Mouse (Mus musculus): Measurements from ENCODE around the gene Chmp6.
A peak's percentile ranks its signal among the peaks of the same experiment; 100 is the strongest.

Gene Chmp6

DNA sequence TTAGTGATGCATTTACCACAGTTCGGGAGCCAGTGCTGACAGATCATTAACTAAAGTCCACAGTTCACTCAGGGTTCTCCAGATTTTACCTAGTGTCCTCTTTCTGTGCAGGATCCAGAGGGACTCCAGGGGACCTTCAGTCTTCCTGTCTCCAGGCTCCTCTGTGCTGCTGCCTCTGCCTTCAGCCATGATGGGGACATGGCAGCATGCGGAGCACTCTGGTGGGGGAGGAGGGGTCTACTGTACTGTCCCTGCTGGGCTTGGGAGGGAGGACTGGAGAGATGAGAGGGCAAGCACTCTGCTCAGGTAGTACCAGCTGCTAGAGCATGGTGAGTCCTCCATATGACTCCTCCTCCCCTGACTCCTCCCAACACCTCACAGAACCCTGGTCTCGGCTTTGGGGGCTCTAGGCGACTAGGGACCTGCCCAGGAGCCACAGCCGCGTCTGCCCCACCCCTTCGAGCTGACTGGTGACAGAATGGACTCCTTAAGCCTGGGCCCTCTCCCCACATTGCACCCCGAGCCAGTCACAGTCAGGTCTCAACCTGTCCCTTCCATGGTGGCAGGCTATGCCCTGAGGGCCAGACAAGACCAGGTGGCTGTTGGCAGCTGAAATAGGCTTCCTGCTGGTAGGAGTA is 26.0 kb downstream of the Chmp6 start:
- DNase-seq: no peak

DNA sequence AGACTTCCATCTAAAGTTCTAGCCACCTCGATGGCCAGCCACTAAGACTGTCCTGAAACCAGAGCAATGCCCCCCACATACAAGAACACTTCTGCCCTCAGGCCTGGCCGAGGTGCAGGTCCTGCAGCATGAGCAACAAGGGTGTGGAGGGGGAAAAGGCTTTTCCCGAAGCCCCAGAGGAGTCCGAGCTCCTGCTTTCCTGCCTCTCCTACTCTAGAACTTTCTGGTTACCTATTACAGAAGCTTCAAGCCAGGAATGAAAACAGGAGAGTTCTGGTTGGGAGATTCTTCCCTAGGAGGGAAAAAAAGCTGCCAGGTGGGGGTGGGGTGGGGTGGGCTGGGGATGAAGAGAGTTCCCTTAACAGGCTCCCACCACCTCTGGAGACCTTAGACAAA is 26.5 kb downstream of the Chmp6 start:
- no peak for DNase-seq

DNA sequence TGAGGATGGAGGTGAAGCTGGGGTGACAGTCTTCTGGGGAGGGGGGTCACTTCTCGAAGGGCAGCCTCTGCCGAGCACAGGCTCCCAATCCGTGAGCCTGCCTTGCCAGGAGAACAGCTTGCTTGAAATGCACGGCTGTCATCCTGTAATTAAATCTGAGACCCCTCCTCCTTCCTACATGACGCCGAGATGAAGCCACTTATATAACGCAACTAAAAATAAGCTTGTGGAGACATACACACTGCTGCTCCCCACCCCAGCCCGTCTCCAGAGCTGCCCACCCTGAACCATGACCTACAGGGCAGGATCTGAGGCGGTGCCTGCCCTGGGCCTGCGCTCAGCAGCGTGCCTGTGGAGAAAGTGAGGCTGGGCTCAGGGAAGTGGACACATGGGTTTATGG is 26.9 kb downstream of the Chmp6 start:
- no peak for DNase-seq

DNA sequence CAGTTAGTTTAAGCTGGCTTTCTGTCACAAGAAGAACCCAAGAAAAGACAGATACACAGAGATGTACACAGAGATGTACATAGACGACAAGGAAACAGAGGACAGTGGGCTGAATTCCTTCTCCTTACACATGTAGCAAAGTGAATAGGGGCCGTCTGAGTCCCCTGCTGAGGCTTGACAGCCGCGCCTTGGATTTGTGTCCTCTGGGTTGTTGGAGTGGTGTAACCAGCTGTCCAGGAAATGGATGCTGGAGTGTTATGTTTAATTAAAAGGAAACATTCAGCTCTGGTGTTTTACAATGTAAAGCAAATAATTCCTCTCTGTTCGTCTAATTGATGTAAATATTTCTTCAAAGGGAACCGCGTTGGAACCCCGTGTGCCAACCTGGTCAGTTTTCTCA is 28.6 kb downstream of the Chmp6 start:
- DNase-seq: no peak

DNA sequence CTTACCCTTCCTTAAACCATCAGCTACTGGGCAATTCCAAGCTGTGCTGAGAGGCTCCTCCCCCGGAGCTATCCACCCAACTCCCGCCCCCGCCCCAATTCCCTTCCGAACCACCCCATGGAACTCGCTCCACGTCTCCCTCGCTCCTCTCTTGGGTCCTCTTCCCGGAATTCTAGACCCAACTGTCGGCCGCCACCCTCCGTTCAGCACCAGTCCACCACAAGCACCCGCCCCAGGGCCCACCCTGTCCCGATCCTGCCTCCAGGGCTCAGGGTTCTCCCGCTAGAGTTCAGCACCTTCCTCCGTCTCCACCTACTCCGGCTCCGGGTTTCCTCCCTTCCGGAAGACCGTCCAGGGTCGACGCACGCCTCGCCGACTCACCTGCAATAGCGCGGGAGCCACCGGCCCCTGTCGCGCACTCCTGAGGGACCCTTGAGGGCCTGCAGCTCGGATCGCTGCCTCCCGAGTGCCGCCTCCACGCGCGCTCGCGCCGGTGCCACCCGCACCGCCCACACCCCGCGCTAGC is 29.0 kb downstream of the Chmp6 start:
- peak; percentile 57 for DNase-seq

DNA sequence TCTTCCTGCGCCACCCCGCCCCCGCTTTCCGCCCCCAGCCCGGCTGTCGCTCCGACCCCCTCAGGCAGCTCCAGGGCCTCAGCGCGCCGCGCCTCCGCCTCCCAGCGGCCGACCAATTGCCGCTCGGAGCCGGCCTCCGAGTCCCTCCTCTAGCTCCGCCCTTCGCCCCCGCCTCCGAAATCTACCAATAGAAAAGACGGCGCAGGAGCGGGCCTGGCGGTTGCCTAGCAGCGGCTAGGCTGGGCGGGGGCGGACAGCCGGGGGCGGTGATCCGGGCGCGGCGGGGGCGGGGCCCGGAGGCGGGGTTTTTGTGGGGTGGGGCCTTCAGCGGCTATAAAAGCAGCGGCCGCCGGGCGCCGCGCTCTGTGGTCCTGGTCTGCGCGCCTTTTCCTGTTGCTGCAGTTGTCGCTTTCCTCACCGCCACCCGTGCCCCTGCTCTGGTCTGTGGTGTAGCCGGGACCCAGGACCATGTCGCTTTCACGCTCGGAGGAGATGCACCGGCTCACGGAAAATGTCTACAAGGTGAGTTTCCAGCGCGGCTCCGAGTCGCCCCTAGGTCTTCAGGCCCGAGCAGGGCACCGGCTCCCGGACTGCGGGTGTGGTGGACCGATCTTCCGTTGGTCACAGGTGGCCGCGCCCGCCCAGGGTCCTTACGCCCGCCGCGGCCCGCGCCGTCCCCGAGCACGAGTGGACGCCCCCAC is 29.6 kb downstream of the Chmp6 start, which contains the start of gene Baiap2:
Gene Baiap2, plus strand, starts transcription at position 37 of the 701 bp plus-strand sequence.
- DNase-seq: peak; percentile 98

DNA sequence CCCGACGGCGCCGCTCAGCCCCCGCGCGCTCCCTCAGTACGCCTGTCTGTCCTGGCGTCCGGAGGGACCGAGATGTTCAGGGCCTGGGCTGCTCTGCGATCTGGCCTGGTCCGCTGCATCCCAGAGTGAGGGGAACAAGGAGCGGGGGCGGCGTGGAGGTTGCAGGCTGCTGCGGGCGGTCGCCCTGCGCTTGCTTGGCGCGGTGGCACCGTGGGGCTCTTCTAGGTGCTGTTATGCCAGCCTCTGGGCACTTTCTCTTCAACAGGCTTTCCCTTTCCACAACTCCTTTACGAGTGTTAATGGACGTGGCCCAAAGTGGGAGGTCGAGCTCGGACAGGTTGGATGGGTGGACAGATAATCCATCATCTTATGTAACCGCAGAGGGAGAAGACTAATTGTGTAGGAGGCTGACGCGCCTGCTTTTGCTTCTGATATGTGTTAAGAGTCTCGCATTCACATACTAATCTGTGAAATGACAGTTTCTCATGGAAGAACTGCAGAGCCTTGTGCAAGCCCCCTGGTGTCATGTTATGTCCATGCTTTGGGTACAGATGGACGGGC is 30.3 kb downstream of the Chmp6 start:
- DNase-seq: peak; percentile 74

DNA sequence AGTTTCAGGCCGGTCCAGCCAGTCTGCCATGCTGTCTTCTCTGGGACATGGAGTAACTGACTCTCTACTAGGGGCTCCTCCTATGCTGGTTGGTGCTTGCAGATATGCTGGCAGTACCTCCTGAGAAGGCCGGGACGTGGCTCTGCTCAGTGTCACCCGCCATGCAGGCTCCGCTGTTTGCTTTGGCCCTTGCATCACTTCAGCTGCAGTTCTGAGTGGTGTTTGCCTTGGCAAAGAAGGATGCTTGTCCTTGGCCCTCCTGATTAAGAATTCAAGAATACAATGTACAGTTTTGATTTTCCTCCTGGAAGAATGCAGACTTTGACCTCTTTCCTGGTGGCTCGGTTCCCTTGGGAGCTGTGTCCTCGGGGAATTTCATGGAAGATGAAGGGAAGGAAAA is 32.1 kb downstream of the Chmp6 start:
- no peak for DNase-seq

DNA sequence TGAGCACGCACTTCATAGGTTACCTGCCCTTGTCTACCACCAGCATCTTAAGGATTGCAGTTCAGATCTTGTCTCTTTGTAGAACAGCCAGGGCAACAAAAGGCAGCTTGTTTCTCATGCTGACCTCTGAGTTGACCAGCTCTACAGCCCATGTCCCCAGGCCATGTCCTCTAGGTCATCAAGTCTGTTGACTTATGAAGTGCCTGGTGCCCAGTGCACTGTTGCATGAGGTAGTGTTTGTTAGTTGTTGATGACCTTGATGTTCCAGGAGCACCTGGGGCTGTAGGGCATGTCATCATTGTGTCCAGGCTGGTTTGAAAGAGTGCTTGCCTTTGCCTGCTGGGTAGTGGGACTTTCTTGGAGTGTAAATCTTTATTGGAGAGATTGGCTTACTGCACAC is 34.2 kb downstream of the Chmp6 start:
- DNase-seq: no peak

DNA sequence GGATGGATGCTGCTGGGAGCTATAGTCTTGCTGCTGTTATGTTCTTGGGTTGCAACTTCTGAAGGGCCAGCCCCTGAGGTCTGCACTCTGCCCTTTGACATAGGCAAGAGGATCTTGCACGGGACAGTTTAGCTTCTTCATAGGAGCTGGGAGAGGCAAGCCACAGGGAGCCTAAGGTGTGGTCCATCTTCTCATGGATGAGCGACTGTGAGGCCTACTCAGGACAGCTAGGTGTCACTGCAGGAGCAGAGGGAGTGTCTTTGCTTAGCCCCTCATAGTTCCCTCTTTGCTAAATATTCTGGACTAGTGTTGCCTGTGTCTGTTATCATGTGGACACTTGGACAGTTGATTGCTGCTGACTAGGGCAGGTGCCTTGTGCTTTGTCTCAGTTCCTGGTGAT is 34.7 kb downstream of the Chmp6 start:
- no peak for DNase-seq

DNA sequence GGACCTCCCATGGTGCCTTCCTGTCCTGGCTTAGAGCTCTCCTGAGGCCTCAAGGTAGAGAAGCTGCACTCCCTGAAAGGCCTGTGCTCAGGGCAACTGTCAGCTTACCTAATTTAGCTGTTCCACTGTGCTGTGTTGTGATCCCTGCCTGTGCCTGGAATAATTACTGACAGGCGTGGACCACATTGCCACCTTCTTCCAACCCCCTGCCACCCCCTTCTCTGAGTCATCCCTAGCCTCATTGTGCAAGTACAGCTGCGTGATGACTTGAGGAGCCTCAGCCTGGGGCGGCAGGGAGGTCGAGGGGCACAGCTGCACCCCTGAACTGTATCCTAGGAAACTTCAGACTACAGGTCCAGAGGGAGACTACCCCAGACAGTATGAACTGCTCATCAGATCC is 35.1 kb downstream of the Chmp6 start:
- DNase-seq: no peak

DNA sequence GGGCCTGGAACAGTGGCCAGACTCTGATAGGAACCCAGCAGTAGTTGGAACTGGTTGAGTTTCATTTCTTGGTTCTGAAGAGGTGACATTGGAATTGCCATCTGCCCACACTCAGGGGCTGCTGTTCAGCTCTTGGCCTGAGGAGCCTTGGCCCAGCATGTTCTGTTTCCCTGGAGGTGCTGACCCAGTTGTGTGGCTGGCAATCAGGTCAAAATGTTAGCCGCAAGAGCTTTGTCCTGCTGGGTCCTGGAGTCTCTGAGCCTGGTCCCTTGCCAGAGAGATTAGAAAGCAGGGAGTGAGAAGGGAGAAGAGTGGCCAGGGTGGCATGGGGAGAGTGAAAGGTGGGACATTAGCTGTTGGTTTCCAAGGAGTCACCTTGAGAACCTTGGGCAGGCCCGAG is 35.6 kb downstream of the Chmp6 start:
- DNase-seq: peak; percentile 67

DNA sequence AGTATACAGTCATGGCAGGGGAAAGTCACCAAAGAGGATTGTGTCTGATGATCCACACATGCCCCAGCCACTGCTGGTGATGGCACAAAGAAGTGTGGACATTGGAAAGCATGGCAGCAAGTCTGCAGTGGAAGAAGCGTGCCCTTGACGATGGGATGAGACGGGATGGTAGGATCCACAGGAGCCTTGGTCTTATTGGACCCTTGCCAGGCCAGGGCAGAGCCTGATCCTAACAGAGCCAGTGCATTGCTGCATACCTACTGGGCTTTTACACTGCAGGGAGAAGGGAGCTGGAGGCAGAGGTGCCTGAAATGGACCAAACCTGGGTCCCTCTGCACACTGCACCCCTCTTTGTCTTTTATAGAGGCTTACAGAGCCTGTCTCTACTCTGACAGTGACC is 37.3 kb downstream of the Chmp6 start:
- DNase-seq: no peak

DNA sequence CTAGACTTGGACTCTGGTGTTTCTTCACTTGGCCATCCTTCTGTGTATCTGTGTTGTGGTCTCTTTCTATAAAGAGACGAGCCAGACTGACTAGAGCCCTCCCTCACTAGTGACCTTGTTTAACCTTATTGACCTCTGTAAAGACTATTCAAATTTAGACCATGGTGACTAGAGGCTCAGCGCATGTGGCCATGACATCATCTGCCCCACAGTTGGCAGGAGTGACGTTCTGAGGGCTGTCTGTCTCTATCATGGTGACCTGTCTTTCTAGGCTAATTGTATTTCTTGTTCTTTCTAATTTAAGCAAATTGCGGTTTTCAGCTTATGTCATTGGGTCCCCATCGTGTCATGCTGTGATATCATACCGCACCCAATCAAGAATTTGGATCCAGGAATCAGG is 38.1 kb downstream of the Chmp6 start:
- no peak for DNase-seq

DNA sequence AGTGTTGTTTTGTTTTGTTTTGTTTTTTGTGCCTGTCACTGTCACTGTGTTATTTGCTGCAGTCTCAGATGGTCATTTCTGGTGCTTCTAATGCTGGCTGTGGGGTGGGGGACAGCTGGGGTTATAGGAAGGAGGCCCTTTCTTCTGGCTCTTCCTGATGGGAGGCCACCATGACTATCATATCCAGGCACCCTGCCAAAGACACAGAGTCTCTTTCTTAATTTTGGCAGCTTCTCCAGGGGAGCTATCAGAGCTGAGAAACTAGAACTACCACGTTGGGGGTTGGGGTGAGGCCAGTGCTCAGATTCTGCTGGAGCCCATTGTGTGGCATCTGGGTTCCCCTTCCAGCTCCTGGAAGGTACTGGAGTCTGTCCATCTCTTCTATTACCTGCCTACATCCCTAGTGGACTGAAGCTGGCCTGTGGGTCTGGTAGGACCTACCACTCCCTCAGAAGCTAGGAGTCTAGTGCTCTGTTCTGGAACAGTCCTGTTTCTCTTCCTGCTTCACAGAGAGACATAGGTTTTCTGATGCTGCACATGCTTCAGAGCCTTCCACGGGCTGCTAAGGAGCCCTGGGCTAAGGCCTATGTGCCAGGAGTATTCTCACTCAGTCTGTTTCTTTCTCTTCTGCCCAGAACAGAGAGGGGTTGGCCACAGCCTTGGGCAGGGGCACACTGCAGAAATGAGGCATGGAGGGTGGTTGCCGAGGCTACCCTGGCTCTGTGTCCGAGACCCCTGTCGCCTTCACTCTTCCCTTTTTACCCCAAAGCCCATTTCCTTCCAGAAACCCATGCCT is 39.4 kb downstream of the Chmp6 start:
- no peak for DNase-seq

DNA sequence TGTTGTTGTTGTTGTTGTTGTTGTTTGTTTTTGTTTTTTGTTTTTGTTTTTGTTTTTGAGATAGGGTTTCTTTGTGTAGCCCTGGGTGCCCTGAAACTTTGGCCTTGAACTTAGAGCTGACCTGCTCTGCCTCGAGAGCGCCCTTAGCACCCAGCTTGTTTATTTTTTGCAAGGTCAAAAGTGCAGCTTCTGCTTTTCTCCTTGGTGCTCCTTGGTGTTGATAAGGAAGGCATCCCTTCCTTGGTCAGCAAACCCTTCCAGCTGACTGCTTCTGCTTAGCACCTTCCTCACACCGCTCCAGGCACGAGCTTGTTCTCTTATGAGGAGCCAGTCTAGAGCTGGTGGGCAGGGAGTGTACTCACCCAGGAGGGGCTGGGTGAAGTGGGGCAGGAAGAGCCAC is 41.0 kb downstream of the Chmp6 start:
- DNase-seq: no peak

DNA sequence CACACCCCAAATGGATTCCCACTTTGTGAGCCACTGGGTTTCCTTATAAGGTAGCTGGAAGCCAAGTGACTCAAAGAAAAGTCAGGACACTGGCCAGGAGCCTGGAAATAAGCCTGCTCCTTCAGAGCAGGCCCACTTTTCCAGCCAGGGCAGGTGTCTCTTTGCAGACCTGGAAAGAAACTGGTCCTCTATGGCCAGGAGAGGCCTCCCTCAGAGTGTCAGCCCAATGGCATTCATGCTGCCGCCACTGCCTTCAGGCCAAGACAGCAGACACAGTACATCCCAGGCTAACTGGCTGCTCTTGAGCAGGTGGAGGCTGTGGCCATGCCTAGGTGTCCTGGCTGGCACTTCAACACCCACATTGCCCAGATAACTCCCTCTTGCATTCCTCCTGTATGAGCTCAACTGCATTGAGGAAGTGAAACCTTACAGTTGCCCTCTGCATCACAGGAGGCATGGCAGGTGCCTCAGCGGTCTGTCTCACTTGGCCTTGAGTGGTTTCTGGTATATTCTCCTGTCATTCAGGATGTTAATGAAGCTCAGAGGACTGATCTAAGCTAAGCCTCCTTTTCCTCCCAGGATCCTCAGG is 41.6 kb downstream of the Chmp6 start:
- no peak for DNase-seq

DNA sequence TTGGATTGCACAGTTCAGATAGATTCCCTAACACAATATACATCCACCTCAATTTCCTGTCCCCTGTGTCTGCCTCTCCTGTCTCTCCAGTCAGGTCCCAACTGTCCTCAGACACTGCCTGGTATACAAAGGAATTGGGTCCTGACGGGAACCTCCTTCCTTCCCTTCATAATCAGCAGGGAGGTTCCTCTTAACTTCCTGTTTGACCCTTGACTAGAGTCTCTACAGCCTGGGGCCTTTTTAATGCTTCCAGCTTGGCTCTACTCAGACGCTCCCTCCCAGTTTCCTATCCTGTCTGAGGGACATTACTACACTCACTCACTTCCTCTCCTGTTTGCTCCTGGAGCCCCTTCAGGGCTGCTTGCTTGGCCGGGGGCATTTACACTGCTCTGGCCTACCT is 42.2 kb downstream of the Chmp6 start:
- no peak for DNase-seq

DNA sequence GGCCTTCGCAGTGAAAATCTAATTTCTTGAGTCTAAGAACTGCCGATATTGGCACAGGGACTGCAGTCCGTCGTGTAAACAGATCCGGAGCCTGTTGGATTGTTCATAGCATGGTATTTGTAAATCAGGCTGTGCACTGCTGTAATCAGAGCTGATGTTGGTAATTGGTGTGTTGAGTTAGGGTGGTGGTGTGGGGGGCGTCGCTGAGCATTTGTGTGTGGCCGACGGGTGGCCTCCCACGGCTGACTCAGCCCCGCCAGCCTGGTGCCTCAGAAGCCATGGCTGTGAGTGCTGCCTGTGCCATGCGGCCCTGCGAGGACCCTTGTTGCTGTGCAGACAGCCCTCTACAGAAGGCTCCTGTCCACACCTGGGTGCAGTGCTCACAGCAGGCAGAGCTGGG is 43.3 kb downstream of the Chmp6 start:
- DNase-seq: no peak

DNA sequence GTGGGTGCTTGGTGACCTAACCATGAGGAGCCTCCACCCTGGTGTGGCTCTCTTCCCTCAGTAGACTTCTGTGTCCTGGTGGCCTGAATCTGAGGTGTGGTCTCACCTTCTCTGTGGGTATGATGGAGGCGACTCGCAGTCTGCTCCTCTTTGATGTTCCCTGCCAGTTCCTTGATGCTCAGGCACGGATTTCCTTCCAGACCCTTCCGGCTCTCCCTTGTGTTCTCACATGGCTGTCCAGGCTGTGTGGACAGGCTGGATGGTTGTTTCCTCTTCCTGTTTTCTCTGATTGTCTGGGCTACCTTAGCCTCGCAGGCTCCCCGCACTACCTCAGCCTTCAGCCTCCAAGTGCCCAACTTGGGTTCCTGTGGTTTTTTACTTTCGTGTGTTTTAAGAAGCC is 45.6 kb downstream of the Chmp6 start:
- DNase-seq: no peak

DNA sequence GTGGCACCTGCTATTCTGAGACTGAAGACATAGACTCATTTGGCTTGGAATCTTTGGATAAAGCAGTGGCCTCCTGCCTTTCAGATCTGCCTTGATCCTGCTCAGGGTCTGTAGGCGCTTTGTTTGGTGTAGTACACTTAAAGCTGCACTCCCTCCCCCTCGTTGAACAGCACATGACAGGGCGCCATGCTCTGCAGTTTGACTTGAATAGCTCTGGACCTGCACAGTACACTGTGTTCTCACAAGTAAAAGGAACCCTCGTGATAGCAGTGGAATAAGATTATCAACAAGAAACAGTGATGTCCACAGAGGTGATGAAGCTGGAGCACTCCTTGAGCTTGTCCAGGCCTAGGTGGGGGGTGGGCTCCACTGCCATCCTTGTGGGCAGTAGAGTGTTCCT is 46.5 kb downstream of the Chmp6 start:
- no peak for DNase-seq

DNA sequence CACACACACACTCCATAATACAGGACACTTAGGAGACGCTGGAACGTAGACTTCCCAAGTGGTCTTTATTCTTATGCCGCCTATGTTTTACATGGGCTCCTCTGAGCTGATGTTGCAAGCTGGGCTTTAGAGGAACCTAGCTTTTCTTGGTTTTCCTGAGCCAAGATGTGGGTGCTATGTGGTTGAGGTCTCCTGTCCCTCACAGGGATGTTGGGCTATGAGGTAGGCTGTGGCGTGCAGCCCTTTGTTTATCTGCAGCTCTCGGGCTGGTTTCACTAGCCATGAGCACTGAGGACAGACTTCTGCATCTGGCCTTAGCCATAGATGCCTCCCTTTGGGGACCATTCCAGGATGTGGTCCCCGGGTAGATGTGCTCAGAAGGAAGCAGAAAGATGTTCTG is 47.4 kb downstream of the Chmp6 start:
- no peak for DNase-seq

DNA sequence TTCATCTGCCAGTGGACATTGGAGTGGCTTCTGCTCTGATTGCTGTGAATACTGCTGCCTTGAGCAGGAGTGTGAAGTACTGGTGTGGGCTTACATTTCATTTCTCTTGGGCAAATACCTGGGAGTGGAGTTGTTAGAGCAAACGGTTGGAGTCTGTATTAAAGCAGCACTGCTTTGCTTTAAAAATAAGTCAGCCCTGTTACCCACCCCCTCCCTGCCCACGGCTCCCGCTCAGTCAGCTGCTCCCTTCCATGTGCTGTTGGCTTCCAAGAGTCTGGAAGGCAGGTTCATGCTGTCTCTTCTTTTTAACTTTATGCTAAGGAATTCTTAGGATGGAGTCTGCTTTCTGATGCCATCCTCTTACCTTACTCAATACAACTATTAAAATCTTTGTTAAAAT is 48.3 kb downstream of the Chmp6 start:
- no peak for DNase-seq
